Mouse (Mus musculus): ENCODE data around the gene Mrpl33.
A peak's percentile ranks its signal among the peaks of the same experiment; 100 is the strongest.
"Not testable (repeated sequence)": the region's sequence is repeated elsewhere in the genome, so short reads cannot be mapped to it uniquely, and the experiment has no call there.

Gene Mrpl33

GRCm38 (mm10) chr5:31597430-31597944, 752 bp downstream of the Mrpl33 start:
- DNase-seq (ENCODE audit: low read depth), result no peak

GRCm38 (mm10) chr5:31598121-31598520, 1.4 kb downstream of the Mrpl33 start:
- no peak for DNase-seq (ENCODE audit: low read depth)

- DNase-seq (ENCODE audit: low read depth), result no peak
Measured at GRCm38 (mm10) chr5:31598579-31598978, 1.8 kb downstream of the Mrpl33 start.

- DNase-seq (ENCODE audit: low read depth), result no peak
Measured at GRCm38 (mm10) chr5:31599161-31599560, 2.4 kb downstream of the Mrpl33 start.

- DNase-seq (ENCODE audit: low read depth), result no peak
Measured at GRCm38 (mm10) chr5:31601162-31601722, 4.5 kb downstream of the Mrpl33 start.

- DNase-seq (ENCODE audit: low read depth), result peak; percentile 62
Measured at GRCm38 (mm10) chr5:31602377-31602776, 5.6 kb downstream of the Mrpl33 start.

- DNase-seq (ENCODE audit: low read depth), result no peak
Measured at GRCm38 (mm10) chr5:31603766-31604165, 7.0 kb downstream of the Mrpl33 start.

- DNase-seq (ENCODE audit: low read depth), result no peak
Measured at GRCm38 (mm10) chr5:31606151-31606550, 9.4 kb downstream of the Mrpl33 start.

- DNase-seq (ENCODE audit: low read depth), result no peak
Measured at GRCm38 (mm10) chr5:31610376-31611086, 13.8 kb downstream of the Mrpl33 start.

GRCm38 (mm10) chr5:31611186-31611585, 14.5 kb downstream of the Mrpl33 start:
- no peak for DNase-seq (ENCODE audit: low read depth)

- peak; percentile 65 for DNase-seq (ENCODE audit: low read depth)
Measured at GRCm38 (mm10) chr5:31613852-31614286, 17.1 kb downstream of the Mrpl33 start.

GRCm38 (mm10) chr5:31614339-31615025, 17.7 kb downstream of the Mrpl33 start:
- no peak for DNase-seq (ENCODE audit: low read depth)

- DNase-seq (ENCODE audit: low read depth), result no peak
Measured at GRCm38 (mm10) chr5:31620326-31620725, 23.6 kb downstream of the Mrpl33 start.

- no peak for DNase-seq (ENCODE audit: low read depth)
Measured at GRCm38 (mm10) chr5:31627117-31627516, 30.4 kb downstream of the Mrpl33 start.

- no peak for DNase-seq (ENCODE audit: low read depth)
Measured at GRCm38 (mm10) chr5:31627562-31628526, 31.1 kb downstream of the Mrpl33 start.

GRCm38 (mm10) chr5:31628555-31628954, 31.8 kb downstream of the Mrpl33 start:
- DNase-seq (ENCODE audit: low read depth), result no peak

GRCm38 (mm10) chr5:31630064-31630463, 33.3 kb downstream of the Mrpl33 start:
- no peak for DNase-seq (ENCODE audit: low read depth)

- not testable (repeated sequence) for DNase-seq (ENCODE audit: low read depth)
Measured at GRCm38 (mm10) chr5:31631169-31631568, 34.4 kb downstream of the Mrpl33 start.

- no peak for DNase-seq (ENCODE audit: low read depth)
Measured at GRCm38 (mm10) chr5:31634161-31634560, 37.4 kb downstream of the Mrpl33 start.

- DNase-seq (ENCODE audit: low read depth), result no peak
Measured at GRCm38 (mm10) chr5:31634679-31635078, 37.9 kb downstream of the Mrpl33 start.

- no peak for DNase-seq (ENCODE audit: low read depth)
Measured at GRCm38 (mm10) chr5:31636636-31637253, 40.0 kb downstream of the Mrpl33 start.
